Mouse (Mus musculus) adrenal gland, postnatal 4 days (tissue): ENCODE results near the gene Kng1. TPM values are rescaled to one million over a fixed set of nuclear protein-coding genes. Genes with fewer than 3 reads are reported as not detected.

Experiments used
- DNase-seq, 2 experiments: peaks; one replicate each; pipeline ENCODE4 v3.0.0; 2021 to 2022; ENCODE audit warnings: low spot score in 2 of 2, mixed read lengths in 2 of 2
- microRNA-seq: library from miRNA; unstranded; fragments of <30 nt; microRNA quantifications from one replicate; pipeline ENCODE4 v1.2.0, GENCODE M21; 2021
- total RNA-seq, 2 experiments: library from RNA; stranded (reverse); gene quantifications; 2 replicates each; pipeline ENCODE4 v1.2.3; 2021

Gene Kng1
- total RNA-seq, 2 experiments from 2014 or later, result 10.7 to 386 TPM

DNA sequence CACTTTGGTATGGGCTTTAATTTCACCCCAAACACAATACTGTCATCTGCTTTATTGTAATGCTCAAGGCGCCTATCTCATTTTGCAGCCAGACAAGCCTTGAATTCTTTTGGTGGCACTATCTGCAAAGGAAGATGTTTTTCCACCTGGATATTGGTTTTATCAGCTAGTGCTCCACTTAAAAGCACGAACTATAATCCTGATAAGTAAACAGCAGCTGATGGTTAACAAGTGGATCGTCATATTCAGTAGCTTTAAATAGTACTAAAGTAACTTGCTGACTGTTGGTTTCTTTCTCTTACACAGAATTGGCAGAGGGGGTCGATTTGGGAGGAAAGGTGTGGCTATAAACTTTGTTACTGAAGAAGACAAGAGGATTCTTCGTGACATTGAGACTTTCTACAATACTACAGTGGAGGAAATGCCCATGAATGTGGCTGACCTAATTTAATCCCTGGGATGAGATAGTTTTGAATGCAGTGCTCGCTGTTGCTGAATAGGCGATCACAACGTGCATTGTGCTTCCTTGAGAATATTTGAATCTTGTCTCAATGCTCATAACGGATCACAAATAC, 55.3 kb downstream of the Kng1 start:
- no peak for DNase-seq

DNA sequence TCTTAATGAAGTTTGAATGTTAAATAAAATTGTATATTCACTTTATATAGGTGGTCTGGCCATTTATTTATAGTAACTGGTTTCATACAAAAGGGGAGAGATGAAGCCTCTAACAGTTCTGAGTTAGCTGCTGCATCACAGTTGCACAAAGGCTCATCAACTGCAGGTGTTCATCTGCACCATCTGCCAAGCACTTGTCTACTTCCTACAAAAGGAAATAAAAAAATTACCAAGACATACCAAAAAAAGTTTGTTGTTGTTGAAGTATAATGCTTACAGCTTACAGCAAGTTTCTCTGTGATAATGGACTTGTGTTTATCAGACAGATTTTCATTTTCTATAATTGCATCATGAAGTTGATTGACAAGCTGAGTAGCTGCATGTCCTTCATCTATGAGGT, 56.2 kb downstream of the Kng1 start:
- no peak for DNase-seq

DNA sequence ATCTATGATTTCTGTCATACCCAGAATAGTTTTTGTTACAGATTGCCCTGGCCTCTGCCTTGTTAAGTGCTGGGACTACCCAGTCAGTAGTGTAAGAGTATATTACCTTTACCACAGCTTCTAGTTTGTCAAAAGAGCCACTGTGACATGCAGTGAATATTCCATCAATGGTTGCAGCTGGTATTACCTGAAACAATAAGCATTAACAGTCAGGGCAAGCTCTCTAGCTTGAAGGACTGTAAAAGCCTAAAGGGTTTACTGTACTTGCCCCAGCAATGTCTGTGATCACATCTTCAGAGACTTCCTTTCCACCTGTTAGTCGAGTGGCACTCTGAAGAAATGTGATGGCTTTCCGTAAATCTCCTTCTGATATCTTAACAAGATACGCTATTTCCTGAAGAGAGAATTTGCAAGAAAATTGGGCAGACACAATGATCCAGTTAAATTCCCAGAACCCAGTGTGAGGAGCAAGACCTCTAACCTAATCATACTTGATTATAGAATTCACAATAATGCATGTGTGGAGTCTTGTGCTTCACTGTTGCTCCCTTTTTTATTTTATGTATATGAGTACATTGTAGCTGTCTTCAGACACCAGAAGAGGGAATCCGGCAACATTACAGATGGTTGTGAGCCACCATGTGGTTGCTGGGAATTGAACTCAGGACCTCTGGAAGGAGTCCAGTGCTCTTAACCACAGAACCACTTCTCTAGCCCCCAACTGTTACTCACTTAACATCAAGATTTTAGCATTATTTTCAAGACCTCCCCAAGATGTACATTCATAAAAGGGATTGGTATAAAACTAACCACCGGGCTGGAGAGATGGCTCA, 56.9 kb downstream of the Kng1 start:
- no peak for DNase-seq

DNA sequence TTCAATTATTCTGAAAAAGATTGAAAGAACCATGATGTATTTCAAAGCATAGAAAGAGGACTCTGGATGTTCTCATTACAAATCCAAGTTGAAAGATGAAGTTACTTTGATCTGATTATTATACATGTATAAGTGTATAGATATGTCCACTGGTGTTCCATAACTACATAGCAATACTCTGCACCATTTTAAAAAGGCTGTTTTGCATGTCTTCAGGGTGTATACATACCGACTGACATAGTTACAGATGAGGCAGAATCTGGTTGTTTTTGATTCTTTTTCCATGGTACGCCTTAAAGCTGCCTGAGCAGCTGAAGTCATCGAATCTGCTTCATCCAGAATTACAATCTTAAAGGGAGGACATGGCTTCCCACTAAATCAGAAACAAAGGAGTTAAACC, 57.8 kb downstream of the Kng1 start:
- no peak for DNase-seq

DNA sequence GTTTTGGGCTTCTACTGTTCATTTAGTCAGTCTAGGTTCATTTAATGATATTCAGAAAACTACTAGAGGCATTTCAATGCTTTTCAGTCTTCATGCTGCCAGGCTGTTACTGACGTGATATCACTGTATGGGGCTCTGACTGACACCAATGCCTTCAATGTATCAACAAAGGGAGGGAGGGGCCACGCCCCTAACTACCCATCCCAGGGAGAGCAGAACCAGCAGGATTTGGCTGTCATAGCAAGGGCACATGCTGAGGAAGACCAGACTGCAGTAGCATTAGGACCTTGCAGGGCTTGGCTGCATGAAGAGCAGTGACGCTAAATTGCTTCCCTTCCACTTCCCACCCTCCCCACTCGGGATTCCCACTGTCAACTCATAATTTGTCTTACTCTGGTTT, 59.5 kb downstream of the Kng1 start:
- no peak for DNase-seq

DNA sequence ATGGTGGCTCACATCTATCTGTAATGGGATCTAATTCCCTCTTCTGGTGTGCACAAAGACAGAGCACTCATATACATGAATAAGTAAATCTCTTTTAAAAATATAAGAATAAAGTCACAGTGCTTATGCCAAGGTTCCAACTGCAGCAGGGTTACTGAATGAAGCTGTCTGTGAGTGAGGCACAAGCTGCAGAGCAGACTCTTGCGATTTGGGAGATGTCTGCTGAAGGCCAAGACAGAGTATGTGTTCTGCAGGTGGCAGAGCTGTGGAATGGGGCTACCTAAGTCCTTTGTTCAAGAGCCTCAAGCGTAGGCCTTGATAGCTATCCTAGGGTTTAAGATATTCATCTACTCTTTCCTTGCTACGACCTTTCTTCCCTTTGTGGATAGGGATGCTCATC, 64.8 kb downstream of the Kng1 start:
- DNase-seq, result no peak

DNA sequence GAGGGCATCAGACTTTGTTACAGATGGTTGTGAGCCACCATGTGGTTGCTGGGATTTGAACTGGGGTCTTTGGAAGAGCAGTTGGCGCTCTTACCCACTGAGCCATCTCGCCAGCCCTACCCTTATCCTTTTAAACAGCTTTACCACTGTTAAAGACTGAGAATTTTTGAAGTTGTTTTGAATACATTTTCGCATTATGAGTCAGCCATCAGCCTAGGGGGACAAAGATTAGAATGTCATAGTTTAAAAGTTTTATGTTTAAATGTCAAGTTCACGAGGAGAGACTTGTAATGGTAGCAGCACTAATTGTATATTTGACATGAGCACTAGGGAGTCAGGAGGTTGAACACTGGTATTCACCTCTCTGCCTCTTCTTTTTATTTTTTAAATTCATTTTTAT, 65.4 kb downstream of the Kng1 start:
- DNase-seq, result no peak

DNA sequence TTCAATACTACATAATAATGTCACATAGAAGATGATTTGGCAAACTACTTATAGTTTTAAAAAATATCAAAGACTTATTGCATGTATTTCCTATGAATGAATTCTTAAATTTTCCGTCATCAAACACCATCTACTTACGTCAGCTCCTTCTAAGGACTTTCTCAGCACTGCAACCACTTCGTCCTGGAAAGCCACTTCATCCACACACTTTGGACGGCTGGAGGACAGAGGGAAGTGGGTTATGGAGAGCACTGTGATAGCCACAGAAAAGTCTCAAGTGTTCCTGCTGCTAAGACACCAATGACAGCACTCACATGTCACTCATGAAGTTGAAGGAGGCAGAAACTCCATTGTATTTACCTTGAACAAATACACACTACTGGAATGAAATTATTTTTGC, 66.7 kb downstream of the Kng1 start:
- DNase-seq, result no peak

DNA sequence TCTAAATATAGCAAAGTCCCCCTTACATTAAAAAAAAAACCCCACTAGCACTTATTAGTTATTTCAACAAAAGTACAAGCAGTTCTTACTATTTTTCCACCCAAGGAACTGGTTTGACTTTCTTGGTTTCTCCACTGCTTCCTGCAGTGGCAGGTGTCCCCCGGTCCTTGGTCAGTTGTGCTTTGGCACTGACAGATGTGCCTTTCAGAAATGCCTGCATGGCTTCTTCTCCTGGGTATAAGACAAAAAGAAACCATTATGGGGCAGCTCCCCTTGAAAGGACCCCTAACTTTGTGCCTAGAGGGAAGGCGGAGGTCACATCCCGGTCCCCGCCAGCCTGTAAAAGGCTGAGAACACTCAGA, 69.6 kb downstream of the Kng1 start:
- DNase-seq, result no peak

DNA sequence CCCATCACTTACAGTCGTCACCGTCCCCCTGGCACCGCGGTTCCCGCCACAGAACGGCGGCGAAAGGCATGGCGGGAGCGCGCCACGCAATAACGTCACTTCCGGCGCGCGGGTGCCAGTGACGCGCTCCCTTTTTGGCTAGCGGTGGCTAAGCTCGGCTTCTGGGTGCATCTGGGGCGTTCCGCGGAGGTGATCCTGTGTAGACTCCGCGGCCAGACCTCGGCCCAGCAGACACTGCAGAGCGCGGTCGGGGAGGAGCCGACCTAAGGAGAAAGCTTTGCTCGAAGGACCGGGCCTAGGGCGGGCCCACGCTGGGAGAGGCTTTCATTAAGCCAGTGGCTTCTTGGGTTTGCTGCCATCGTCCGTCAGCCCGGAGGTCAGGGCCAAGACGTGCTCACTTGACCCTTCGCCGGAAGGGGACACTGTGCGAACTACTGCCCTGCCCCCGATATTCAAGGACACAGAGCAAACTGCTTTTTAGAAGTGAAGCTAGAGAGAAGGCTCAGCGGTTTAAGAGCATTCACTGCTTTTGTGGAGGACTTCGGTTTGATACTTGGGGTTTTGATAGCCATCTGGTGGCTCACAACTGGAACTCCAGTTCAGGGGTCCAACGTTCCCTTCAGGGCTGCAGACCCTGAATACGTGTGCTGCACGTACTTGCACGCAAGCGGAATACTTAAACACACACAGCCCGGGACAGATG, 70.2 kb downstream of the Kng1 start, which contains the start of gene Rfc4:
Rfc4 (minus strand) TSS at position 65 of the 703 bp plus-strand sequence.
- peak; percentile 82 to 85 for DNase-seq

DNA sequence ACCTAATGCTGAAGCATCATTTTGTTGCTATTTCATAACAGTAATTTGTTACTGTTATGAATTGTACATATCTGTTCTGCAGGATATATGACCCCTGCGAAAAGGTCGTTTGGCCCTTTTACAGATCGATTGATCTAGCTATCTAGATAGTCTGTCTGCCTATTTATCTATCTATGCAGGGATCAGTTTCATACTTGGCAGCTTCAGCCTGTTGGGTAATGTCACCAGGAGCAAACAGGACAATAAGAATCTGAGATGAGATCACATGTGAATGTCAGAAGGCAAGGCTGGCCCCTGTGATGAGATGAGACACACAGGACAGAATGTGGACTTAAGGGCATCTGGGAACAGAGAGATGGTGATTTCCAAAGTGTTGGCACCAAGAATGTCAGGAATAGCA, 72.6 kb downstream of the Kng1 start:
- DNase-seq, result no peak

Small RNA genes within 50 kb of the gene (microRNA-seq; reads per million reads assigned to microRNA genes)
- 2.6 reads per million, percentile 2 among the genes with 10 or more reads in this experiment for gene Gm49346

Other genes with a start within 250 kb of the Kng1 start
- not detected for gene Crygs, start 246.3 kb upstream of the Kng1 start, total RNA-seq
- 10 to 100 TPM; 21.4 to 23.4 TPM for gene Tbccd1, start 200.2 kb upstream of the Kng1 start, total RNA-seq
- gene Dnajb11, start 200.0 kb upstream of the Kng1 start, total RNA-seq, result 10 to 100 TPM; 73.3 to 75.8 TPM
- 1,000 to 10,000 TPM in 1 of 2 experiments, 10 to 100 TPM in 1; 68.1 to 2,750 TPM for gene Ahsg, start 166.6 kb upstream of the Kng1 start, total RNA-seq
- 100 to 1,000 TPM in 1 of 2 experiments, 10 to 100 TPM in 1; 10.1 to 134 TPM for gene Fetub, start 139.5 kb upstream of the Kng1 start, total RNA-seq
- 10 to 100 TPM in 1 of 2 experiments, 1 to 10 TPM in 1; 2.6 to 86.2 TPM for gene Hrg, start 106.8 kb upstream of the Kng1 start, total RNA-seq
- gene Kng2, start 28.4 kb upstream of the Kng1 start, total RNA-seq, result 10 to 100 TPM; 10.1 to 27.3 TPM
- gene Eif4a2, start 49.6 kb downstream of the Kng1 start, total RNA-seq, result 100 to 1,000 TPM; 482 to 508 TPM
- 10 to 100 TPM; 24.2 to 25.5 TPM for gene Rfc4, start 69.9 kb downstream of the Kng1 start, total RNA-seq
- gene Adipoq, start 88.7 kb downstream of the Kng1 start, total RNA-seq, result 100 to 1,000 TPM; 119 to 145 TPM
- 10 to 100 TPM; 46.6 to 56.3 TPM for gene St6gal1, start 166.9 kb downstream of the Kng1 start, total RNA-seq